Mouse (Mus musculus) layer of hippocampus, postnatal 10 days (tissue): Measurements from ENCODE around the gene Gm36245. TPM values are rescaled to one million over a fixed set of nuclear protein-coding genes. Genes with fewer than 3 reads are reported as not detected.
"Not testable (repeated sequence)": the region's sequence is repeated elsewhere in the genome, so short reads cannot be mapped to it uniquely, and the experiment has no call there.

Experiments
- DNase-seq, 2 experiments: peaks; one replicate each; pipeline ENCODE4 v3.0.0; 2021; ENCODE audit warnings: low spot score in 2 of 2
- long read RNA-seq: library from polyadenylated mRNA; stranded (forward); transcript quantifications from one replicate; pipeline ENCODE4 v2.0.0, GENCODE M21; 2023
- total RNA-seq, 2 experiments: library from RNA; stranded (reverse); gene quantifications; 2 replicates each; pipeline ENCODE4 v1.2.3; 2021

Gene Gm36245
- total RNA-seq: not detected
- long read RNA-seq: 0 reads

DNA sequence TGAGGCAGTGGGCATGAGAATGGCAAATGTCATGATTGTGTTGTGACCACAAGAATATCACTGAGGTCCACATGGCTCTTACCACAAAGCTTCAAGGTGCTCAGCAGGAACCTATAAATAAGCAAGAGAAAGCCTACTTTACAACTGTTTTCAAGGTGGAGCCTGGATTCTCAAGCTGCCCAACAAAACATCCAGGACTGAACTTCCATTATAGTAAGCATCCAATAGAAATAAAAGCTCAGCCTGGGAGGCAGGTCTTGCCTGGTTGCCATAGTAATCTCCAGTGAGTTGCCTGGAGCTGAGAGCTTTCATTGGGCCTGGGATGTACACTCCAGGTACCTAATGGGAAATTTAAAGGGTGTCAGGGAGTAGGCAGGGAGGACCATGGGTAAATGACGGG, at the start of gene Gm36245:
Gene Gm36245, plus strand, starts transcription at position 301 of the 400 bp plus-strand sequence.
- DNase-seq: no peak

DNA sequence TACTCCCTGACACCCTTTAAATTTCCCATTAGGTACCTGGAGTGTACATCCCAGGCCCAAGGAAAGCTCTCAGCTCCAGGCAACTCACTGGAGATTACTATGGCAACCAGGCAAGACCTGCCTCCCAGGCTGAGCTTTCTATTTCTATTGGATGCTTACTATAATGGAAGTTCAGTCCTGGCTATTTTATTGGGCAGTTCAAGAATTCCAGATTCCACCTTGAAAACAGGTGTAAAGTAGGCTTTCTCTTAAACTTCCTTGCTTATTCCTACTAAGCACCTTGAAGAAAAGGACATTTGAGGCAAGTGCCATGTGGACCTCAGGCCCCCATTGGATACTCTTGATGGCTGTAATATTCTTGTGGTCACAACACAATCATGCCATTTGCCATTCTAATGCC, 37.3 kb upstream of the Gm36245 start, which contains the start of gene 1700025B11Rik:
Gene 1700025B11Rik, minus strand, starts transcription at position 101 of the 400 bp plus-strand sequence.
- DNase-seq: no peak

GRCm38 (mm10) chr15:77563219-77563618, 35.8 kb upstream of the Gm36245 start:
- DNase-seq: no peak

- DNase-seq: no peak
Measured at GRCm38 (mm10) chr15:77578801-77579200, 20.3 kb upstream of the Gm36245 start.

DNA sequence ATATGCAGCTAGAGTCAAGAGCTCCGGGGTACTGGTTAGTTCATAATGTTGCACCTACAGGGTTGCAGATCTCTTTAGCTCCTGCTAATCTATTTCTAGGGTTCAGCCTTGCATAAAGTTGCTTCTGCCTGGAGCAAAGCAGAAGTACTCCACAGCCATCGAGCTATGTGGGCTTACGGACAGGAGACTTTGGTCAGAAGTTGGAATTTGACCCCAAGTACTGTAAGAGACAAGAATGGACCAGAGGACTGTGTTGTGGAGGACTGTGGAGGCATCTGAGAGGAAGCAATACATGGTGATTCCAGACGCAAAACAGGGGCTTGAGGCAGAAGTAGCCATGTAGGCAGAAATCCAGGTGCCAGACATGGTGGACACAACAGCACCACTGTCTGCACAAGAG, 19.7 kb upstream of the Gm36245 start:
- no peak for DNase-seq

DNA sequence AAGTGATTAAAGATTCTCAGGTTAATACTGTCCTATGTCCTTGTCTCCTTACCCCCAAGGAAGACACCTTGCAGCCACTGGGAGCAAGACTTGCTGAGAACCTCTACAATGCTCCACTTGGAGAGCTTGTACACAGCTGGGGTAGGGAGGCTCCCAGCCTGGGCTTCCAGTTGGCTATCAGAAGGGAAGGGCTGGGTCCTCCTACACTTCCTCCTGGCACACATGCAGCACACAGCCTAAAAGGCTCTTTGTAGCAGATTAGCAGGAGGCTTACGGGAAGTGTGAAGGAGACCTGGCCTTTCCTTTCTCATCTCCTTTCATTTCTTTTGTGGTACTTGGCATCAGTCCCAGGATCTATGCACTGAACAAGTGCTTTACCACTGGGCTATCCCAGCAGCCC, 17.4 kb upstream of the Gm36245 start:
- DNase-seq: peak; percentile 14 to 17

- DNase-seq: no peak
Measured at GRCm38 (mm10) chr15:77587026-77587425, 12.0 kb upstream of the Gm36245 start.

GRCm38 (mm10) chr15:77588981-77589380, 10.1 kb upstream of the Gm36245 start:
- DNase-seq: no peak

DNA sequence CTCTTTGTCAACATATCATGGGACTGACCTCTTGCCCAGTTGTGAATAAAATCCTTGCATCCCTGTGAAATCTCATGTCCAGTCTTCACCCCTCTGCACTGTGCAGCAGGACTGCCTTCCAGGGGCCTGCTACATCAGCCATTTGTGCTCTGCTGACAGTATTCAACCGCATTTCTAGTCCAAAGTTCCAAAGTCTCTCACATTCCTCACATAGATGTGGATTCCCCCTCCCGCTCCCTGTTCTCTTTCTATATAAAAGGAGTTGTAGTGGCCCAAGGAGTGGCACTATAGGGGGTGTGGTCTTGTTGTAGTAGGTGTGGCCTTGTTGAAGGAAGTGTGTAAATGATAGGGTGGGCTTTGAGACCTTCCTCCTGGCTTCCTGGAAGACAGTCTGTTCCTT, 8.2 kb upstream of the Gm36245 start:
- DNase-seq: no peak

DNA sequence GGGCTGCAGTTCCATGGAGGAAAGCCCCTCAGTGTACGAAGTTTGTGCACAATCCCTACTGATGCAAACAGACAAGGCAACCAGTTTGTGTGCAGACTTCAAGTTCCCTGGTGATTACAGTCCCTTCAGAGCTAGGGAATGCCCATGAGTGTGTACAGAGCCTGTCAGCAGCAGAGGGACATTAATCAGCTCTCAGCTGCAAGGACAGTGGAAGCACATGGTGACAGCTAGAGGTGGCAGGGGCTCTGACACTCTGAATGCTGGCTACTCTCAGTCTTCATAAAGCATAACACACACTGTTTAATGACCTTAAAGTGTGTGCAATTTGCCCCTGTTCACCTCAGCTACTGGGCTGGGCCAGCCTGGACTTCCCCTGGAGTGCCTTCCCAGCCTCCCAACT, 5.5 kb upstream of the Gm36245 start:
- DNase-seq: no peak

DNA sequence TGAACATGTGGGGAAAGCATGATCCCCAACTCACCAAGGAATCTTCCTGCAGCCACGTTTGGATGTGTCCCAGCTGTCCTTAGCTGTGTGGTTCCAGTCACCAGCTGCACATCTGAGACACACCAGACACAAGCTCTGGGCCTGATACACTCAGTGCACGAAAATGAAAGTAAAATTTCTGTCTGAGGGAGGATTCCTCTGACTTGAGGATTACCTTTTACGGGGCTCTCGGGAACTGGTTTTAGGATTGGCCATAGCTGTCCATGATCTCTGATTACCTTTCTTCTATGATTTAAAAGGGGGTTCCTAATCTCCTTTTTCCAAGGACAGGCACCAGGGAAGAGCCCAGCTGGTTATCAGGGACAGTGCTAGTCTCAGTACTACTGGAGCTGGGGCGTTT, 3.1 kb upstream of the Gm36245 start, which contains the start of gene Apol10b:
Gene Apol10b, minus strand, starts transcription at position 165 of the 400 bp plus-strand sequence.
- DNase-seq: no peak

DNA sequence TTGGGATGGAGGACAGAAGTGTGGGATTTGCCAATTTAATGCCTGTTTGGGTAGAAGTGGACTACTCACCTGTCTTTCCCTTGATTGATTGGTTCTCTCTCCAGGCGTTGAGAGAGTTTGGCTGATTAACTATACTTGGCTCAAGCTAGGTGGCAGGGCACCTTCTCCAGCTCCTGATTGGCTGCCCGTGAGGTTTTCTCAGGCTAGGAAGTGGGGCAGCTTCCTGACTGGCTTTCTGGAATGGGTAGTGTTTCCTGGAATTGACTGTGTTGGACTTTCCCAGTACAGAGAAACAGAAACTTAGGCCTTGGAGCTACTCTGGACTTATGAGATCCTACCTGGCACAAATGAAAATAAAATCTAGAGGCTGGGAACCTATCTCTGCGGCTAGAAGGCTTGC, 629 bp upstream of the Gm36245 start:
- DNase-seq: no peak

- no peak for DNase-seq
Measured at GRCm38 (mm10) chr15:77606069-77606468, 7.0 kb downstream of the Gm36245 start.

DNA sequence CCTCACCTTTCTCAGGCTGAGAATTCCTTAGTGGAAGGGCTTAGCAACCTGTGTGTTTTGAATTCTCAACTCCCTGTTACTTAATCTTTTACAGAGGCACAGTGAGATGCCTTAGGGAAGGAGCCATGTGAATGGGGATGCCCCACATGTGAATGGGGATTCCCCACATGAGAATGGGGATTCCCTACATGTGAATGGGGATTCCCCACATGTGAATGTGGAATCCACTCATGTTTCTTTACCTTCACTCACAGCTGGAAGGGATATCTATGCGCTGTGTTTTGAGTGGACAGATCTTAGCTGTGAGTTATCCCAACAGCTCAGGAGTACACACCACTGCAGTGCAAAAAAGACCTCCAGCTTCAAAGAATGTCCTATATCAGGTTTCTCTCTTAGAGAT, 25.7 kb downstream of the Gm36245 start:
- DNase-seq: no peak

- not testable (repeated sequence) for DNase-seq
Measured at GRCm38 (mm10) chr15:77626471-77626870, 27.4 kb downstream of the Gm36245 start.

GRCm38 (mm10) chr15:77628647-77629046, 29.6 kb downstream of the Gm36245 start:
- DNase-seq: not testable (repeated sequence)

- DNase-seq: not testable (repeated sequence)
Measured at GRCm38 (mm10) chr15:77629822-77630221, 30.8 kb downstream of the Gm36245 start.

- not testable (repeated sequence) for DNase-seq
Measured at GRCm38 (mm10) chr15:77643176-77643575, 44.1 kb downstream of the Gm36245 start, which contains the start of gene Apol11b. TSS of gene Apol11b (minus strand) at chr15:77643286.

DNA sequence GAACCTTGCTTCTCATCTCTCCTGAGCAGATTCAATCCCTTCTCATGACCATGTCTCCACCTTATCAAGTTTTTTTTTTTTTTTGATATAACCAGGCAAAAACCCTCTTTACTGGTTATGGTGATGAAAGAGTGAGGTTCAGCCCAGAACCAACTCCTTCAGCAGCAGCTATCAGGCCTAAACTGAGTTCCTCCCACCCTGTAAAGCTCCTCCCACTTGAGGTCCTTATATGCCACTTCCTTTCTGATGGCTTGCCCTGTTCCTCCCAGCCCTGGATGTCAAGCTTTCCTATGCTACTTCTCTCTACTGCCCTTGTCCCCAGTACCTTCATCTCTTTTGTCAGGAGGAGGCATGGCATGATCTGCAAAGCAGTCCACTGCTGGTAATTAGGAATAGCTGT, 52.1 kb downstream of the Gm36245 start:
- DNase-seq: not testable (repeated sequence)
